Mouse (Mus musculus): ENCODE measurements around the gene Smco3. TPM values are rescaled to one million over a fixed set of nuclear protein-coding genes. Genes with fewer than 3 reads are reported as not detected.
"Not testable (repeated sequence)": the region's sequence is repeated elsewhere in the genome, so short reads cannot be mapped to it uniquely, and the experiment has no call there.

Smco3 gene
- polyA plus RNA-seq (2015; fragmentation: Nextera tagmentation; extraction: Ambion mirVana) = not detected in 2 replicates

DNA sequence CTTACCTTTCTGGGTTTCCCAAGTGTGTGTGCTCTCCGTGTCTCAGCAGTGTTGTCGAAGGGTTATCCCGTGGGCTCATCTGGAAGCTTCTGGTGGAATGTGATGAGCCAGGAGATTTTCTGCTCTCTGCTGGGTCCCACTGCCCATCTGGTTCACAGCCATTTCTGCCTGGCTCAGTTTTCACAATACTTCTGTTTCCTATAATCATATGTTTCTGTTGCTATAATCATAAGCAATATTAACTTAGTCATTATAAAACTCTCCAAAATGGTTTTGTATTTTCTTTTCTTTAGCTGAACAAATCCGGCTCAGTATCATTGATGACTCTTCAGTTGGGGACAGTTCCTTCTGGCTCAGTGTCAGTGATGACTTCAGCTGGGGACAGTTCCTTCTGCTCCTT lies at the start of gene Smco3:
TSS of gene Smco3 (minus strand) at position 101 of the 400 bp plus-strand sequence.
- Histone ChIP-seq H3K9ac (ENCODE audit: low read length) (no peak within 1 kb of the TSS), H3K4me3 (ENCODE audit: low read length) (no peak within 1 kb of the TSS), H3K9me3 (replicated peaks; ENCODE audit: control insufficient read depth, low read length) (no peaks in the 10 kb centered on the region), H3K27ac (ENCODE audit: low read length) (no peak within 1 kb of the TSS), H3K36me3 (ENCODE audit: control insufficient read depth, insufficient read depth) (no peaks in the 10 kb centered on the region), H3K4me1 (ENCODE audit: control insufficient read depth, insufficient read depth, low read length) (no peaks in the 10 kb centered on the region), H3K4me2 (ENCODE audit: low read depth, low read length) (no peak within 1 kb of the TSS), H3K27me3 (ENCODE audit: control insufficient read depth, insufficient read depth, low read length) (no peaks in the 10 kb centered on the region)
- WGBS = 49% methylated on average over 4 of the region's 4 CpGs
- no peak for ATAC-seq (replicated peaks; ENCODE audit: extremely low read depth, insufficient read depth, low FRiP score)

- H3K4me1 ChIP-seq (ENCODE audit: control insufficient read depth, insufficient read depth, low read length); H3K36me3 ChIP-seq (ENCODE audit: control insufficient read depth, insufficient read depth); H3K9me3 ChIP-seq (replicated peaks; ENCODE audit: control insufficient read depth, low read length); H3K27me3 ChIP-seq (ENCODE audit: control insufficient read depth, insufficient read depth, low read length); H3K4me3 ChIP-seq (ENCODE audit: low read length); H3K9ac ChIP-seq (ENCODE audit: low read length); ATAC-seq (replicated peaks; ENCODE audit: extremely low read depth, insufficient read depth, low FRiP score); H3K4me2 ChIP-seq (ENCODE audit: low read depth, low read length); H3K27ac ChIP-seq (ENCODE audit: low read length): not testable (repeated sequence)
- WGBS = 36% methylated on average over 1 of the region's 1 CpGs
Observed at GRCm38 (mm10) chr6:136884766-136885165, 49.5 kb upstream of the Smco3 start.

GRCm38 (mm10) chr6:136883961-136884360 lies 48.7 kb upstream of the Smco3 start:
- H3K27ac ChIP-seq (ENCODE audit: low read length) = no peak overlapping the region
- H3K9ac ChIP-seq (ENCODE audit: low read length) = no peak overlapping the region
- peaks cover 6% of the 10 kb centered on the region for H3K4me1 ChIP-seq (ENCODE audit: control insufficient read depth, insufficient read depth, low read length)
- no peak overlapping the region for H3K4me3 ChIP-seq (ENCODE audit: low read length)
- no peaks in the 10 kb centered on the region for H3K9me3 ChIP-seq (replicated peaks; ENCODE audit: control insufficient read depth, low read length)
- H3K27me3 ChIP-seq (ENCODE audit: control insufficient read depth, insufficient read depth, low read length) = no peaks in the 10 kb centered on the region
- no peak for ATAC-seq (replicated peaks; ENCODE audit: extremely low read depth, insufficient read depth, low FRiP score)
- no peak overlapping the region for H3K4me2 ChIP-seq (ENCODE audit: low read depth, low read length)
- WGBS = 89% methylated on average over 6 of the region's 6 CpGs
- H3K36me3 ChIP-seq (ENCODE audit: control insufficient read depth, insufficient read depth) = no peaks in the 10 kb centered on the region

DNA sequence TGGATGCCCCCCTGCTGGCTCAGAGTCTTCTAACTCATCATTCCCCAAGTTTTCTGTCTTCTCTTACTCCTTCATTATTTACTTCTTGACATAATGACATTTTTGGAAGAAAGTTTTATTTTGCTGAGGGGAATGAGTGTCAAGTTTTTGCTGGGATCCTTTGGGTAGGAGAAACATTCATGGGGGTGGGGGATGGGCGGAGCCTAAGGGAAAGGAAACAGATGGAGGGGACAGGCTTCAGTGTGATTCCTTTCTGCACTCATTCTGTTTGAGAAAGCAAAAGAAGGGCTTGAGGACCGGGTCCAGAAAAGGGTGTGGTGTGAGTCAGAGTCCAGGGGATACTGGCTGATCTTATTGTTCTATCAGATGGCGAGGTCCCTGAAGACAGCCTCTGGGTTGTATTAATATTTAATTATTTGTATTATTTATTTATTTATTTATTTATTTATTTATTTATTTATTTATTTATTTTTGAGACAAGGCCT lies 48.2 kb upstream of the Smco3 start:
- Histone ChIP-seq H3K4me2 (ENCODE audit: low read depth, low read length) (no peak overlapping the region), H3K27ac (ENCODE audit: low read length) (no peak overlapping the region), H3K27me3 (ENCODE audit: control insufficient read depth, insufficient read depth, low read length) (no peaks in the 10 kb centered on the region), H3K4me1 (ENCODE audit: control insufficient read depth, insufficient read depth, low read length) (peaks cover 6% of the 10 kb centered on the region), H3K9ac (ENCODE audit: low read length) (no peak overlapping the region), H3K4me3 (ENCODE audit: low read length) (no peak overlapping the region), H3K36me3 (ENCODE audit: control insufficient read depth, insufficient read depth) (no peaks in the 10 kb centered on the region), H3K9me3 (replicated peaks; ENCODE audit: control insufficient read depth, low read length) (no peaks in the 10 kb centered on the region)
- ATAC-seq (replicated peaks; ENCODE audit: extremely low read depth, insufficient read depth, low FRiP score) = no peak
- WGBS = 77% methylated on average over 3 of the region's 3 CpGs

- H3K9ac ChIP-seq (ENCODE audit: low read length) = no peak overlapping the region
- no peak overlapping the region for H3K4me3 ChIP-seq (ENCODE audit: low read length)
- H3K27ac ChIP-seq (ENCODE audit: low read length) = no peak overlapping the region
Observed at GRCm38 (mm10) chr6:136881678-136882077, 46.4 kb upstream of the Smco3 start.

GRCm38 (mm10) chr6:136875670-136876069 lies 40.4 kb upstream of the Smco3 start, which contains the start of gene Mgp:
Gene Mgp (minus strand): TSS chr6:136875823.
- H3K4me1 ChIP-seq (ENCODE audit: control insufficient read depth, insufficient read depth, low read length) = peaks cover 11% of the 10 kb centered on the region
- H3K36me3 ChIP-seq (ENCODE audit: control insufficient read depth, insufficient read depth) = peaks cover 9% of the 10 kb centered on the region
- H3K4me3 ChIP-seq (ENCODE audit: low read length) = peak within 1 kb of the TSS; percentile 56
- peak within 1 kb of the TSS; percentile 72 for H3K9ac ChIP-seq (ENCODE audit: low read length)
- peak within 1 kb of the TSS; percentile 62 for H3K4me2 ChIP-seq (ENCODE audit: low read depth, low read length)
- no peaks in the 10 kb centered on the region for H3K27me3 ChIP-seq (ENCODE audit: control insufficient read depth, insufficient read depth, low read length)
- peak within 1 kb of the TSS; percentile 90 for H3K27ac ChIP-seq (ENCODE audit: low read length)
- no peaks in the 10 kb centered on the region for H3K9me3 ChIP-seq (replicated peaks; ENCODE audit: control insufficient read depth, low read length)
- WGBS = 26% methylated on average over 9 of the region's 9 CpGs
- ATAC-seq (replicated peaks; ENCODE audit: extremely low read depth, insufficient read depth, low FRiP score) = peak; percentile 80

More at GRCm38 (mm10) chr6:136881678-136882077, 46.4 kb upstream of the Smco3 start:
- Histone ChIP-seq H3K4me2 (ENCODE audit: low read depth, low read length) (no peak overlapping the region), H3K36me3 (ENCODE audit: control insufficient read depth, insufficient read depth) (no peaks in the 10 kb centered on the region), H3K27me3 (ENCODE audit: control insufficient read depth, insufficient read depth, low read length) (no peaks in the 10 kb centered on the region), H3K9me3 (replicated peaks; ENCODE audit: control insufficient read depth, low read length) (no peaks in the 10 kb centered on the region), H3K4me1 (ENCODE audit: control insufficient read depth, insufficient read depth, low read length) (no peaks in the 10 kb centered on the region)
- ATAC-seq (replicated peaks; ENCODE audit: extremely low read depth, insufficient read depth, low FRiP score) = no peak
- 52% methylated on average over 8 of the region's 8 CpGs for whole genome bisulfite sequencing

GRCm38 (mm10) chr6:136874599-136874998 lies 39.3 kb upstream of the Smco3 start:
- Histone ChIP-seq H3K4me2 (ENCODE audit: low read depth, low read length) (peak overlapping the region; percentile 57), H3K36me3 (ENCODE audit: control insufficient read depth, insufficient read depth) (peaks cover 9% of the 10 kb centered on the region), H3K4me1 (ENCODE audit: control insufficient read depth, insufficient read depth, low read length) (peaks cover 11% of the 10 kb centered on the region), H3K4me3 (ENCODE audit: low read length) (peak overlapping the region; percentile 47), H3K27me3 (ENCODE audit: control insufficient read depth, insufficient read depth, low read length) (no peaks in the 10 kb centered on the region), H3K9ac (ENCODE audit: low read length) (peak overlapping the region; percentile 66), H3K9me3 (replicated peaks; ENCODE audit: control insufficient read depth, low read length) (no peaks in the 10 kb centered on the region), H3K27ac (ENCODE audit: low read length) (peak overlapping the region; percentile 71)
- 15% methylated on average over 8 of the region's 8 CpGs for WGBS
- peak; percentile 70 for ATAC-seq (replicated peaks; ENCODE audit: extremely low read depth, insufficient read depth, low FRiP score)

DNA sequence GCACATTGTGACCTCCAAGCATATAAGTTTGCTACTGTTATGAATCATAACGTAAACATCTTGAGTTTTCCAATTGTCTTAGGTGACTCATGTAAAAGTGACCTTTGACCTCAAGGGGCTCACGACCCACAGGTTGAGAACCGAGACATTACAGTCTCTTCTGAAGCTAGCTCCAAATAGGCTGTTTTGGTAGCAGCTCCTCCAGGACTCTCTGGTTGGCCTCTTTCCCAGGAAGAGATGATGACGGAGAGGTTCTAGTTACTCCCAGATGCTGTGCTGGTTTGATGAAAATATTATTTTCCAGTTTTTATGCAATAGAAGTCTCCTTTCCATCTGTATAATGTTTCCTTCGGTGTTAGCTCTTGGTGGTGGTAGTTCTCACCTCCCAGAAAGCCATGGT lies 33.7 kb upstream of the Smco3 start:
- no peak overlapping the region for H3K4me2 ChIP-seq (ENCODE audit: low read depth, low read length)
- no peaks in the 10 kb centered on the region for H3K27me3 ChIP-seq (ENCODE audit: control insufficient read depth, insufficient read depth, low read length)
- 63% methylated on average over 5 of the region's 5 CpGs for WGBS
- H3K9me3 ChIP-seq (replicated peaks; ENCODE audit: control insufficient read depth, low read length) = no peaks in the 10 kb centered on the region
- H3K36me3 ChIP-seq (ENCODE audit: control insufficient read depth, insufficient read depth) = peaks cover 9% of the 10 kb centered on the region
- H3K9ac ChIP-seq (ENCODE audit: low read length) = no peak overlapping the region
- no peak overlapping the region for H3K4me3 ChIP-seq (ENCODE audit: low read length)
- H3K4me1 ChIP-seq (ENCODE audit: control insufficient read depth, insufficient read depth, low read length) = no peaks in the 10 kb centered on the region
- no peak overlapping the region for H3K27ac ChIP-seq (ENCODE audit: low read length)
- no peak for ATAC-seq (replicated peaks; ENCODE audit: extremely low read depth, insufficient read depth, low FRiP score)

DNA sequence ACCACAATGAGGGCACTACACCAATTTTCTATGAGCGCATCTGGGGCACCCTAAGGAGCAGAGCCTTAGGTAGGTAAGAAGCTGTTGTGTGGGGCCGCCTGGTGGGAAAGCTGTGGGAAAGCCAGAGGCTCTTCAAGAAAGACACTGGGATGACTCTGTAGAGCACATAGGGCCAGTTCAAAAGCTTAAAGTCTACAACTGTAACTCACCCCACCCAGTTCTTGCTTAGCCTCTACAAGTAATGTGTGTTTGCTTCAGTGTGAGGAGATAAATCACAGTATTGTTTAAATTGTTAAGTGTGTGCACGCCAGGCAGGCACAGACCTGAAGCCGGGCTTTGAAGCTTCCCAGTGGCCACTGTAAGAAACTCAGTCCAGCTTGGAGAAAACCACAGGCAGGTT lies 30.9 kb upstream of the Smco3 start:
- Histone ChIP-seq H3K4me2 (ENCODE audit: low read depth, low read length) (no peak overlapping the region), H3K27ac (ENCODE audit: low read length) (no peak overlapping the region), H3K4me1 (ENCODE audit: control insufficient read depth, insufficient read depth, low read length) (no peaks in the 10 kb centered on the region), H3K36me3 (ENCODE audit: control insufficient read depth, insufficient read depth) (no peaks in the 10 kb centered on the region), H3K9me3 (replicated peaks; ENCODE audit: control insufficient read depth, low read length) (no peaks in the 10 kb centered on the region), H3K4me3 (ENCODE audit: low read length) (no peak overlapping the region), H3K27me3 (ENCODE audit: control insufficient read depth, insufficient read depth, low read length) (no peaks in the 10 kb centered on the region), H3K9ac (ENCODE audit: low read length) (no peak overlapping the region)
- 77% methylated on average over 4 of the region's 4 CpGs for WGBS
- ATAC-seq (replicated peaks; ENCODE audit: extremely low read depth, insufficient read depth, low FRiP score) = no peak

Measured in heart, embryonic 16.5 days (tissue).